9 mouse cellular contexts compared by ENCODE assay signal in the genomic region with DNA sequence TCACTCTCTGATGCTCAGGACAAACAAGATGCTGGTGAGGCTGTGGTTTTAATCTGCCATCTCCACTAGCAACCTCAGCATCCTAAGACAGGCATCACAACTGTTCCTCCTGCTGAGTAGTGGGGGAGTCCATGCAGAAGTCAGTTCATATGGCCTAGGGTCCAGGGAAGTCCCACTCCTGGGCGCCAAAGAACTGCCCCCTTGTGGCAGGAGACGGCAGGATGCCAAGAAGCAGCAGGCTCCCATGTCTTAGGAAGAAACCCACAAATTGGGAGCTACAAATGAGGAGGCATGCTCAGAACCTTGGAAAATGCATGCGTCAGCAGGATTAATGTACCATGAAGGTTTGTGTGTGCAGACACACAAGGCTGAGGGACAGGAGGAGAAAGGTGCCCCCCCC. TPM values are rescaled to one million over a fixed set of nuclear protein-coding genes. Genes with fewer than 3 reads are reported as not detected.
DNase-seq lines count a peak whose midpoint lies in the region; TF ChIP-seq lines count a peak whose summit lies in the region.
"Had no signal": no experiment of that assay in that cellular context is flagged by ENCODE, and none has a peak within 500 bp of the region (broad histone marks: within the 10 kb centered on the region; RNA-seq: fewer than 3 reads in every experiment).

No protein-coding gene starts in this region.

- no peak overlapping the region for H3K4me3 ChIP-seq in liver, adult 2 months (ENCODE audit: insufficient read depth, low read depth, low read length)
- H3K4me3 ChIP-seq: megakaryocyte, embryonic 14.5 days had no signal

- no peaks in the 10 kb centered on the region for H3K36me3 ChIP-seq in liver, adult 2 months (ENCODE audit: control insufficient read depth, insufficient read depth, low read length)

- no peak overlapping the region for H3K9ac ChIP-seq in liver, adult 2 months (ENCODE audit: low read depth, low read length)

- H3K27ac ChIP-seq in liver, adult 2 months (replicated peaks; ENCODE audit: insufficient read depth, low read depth, low read length): no peak overlapping the region

- H3K27me3 ChIP-seq in liver, adult 2 months (ENCODE audit: control insufficient read depth, insufficient read depth, low read length): no peaks in the 10 kb centered on the region

- WGBS in liver, adult 2 months: 51% methylated on average over 3 of the region's 3 CpGs

- H3K4me1 ChIP-seq in liver, adult 2 months (ENCODE audit: control insufficient read depth, insufficient read depth, low read length): no peaks in the 10 kb centered on the region
- H3K4me1 ChIP-seq: megakaryocyte, embryonic 14.5 days had no signal

- H3K79me2 ChIP-seq in liver, adult 2 months (ENCODE audit: control insufficient read depth, insufficient read depth, low read length): no peaks in the 10 kb centered on the region

- peak; percentile 37 for TF ChIP-seq CTCF in liver, adult 2 months (IDR thresholded peaks at IDR 0.05; ENCODE audit: low read depth, low read length)

- DNase-seq in liver, adult 2 months (ENCODE audit: extremely low read depth, low read depth, low spot score): no peak
- no peak for DNase-seq in liver
- DNase-seq in ZHBTc4 (ENCODE audit: low read depth, low spot score): peak; percentile 61
- DNase-seq in induced T-regulatory cell, adult 2 months (ENCODE audit: low read depth): peak; percentile 16
- peak; percentile 51 for DNase-seq in retina, embryonic 14.5 days (ENCODE audit: low spot score)
- no peak for DNase-seq in layer of hippocampus, postnatal 36 days
- no peak for DNase-seq in left cerebral cortex, adult 11 months (ENCODE audit: low spot score)

- TF ChIP-seq POLR2A in liver, adult 2 months (IDR thresholded peaks at IDR 0.05; ENCODE audit: extremely low read depth, insufficient read depth, low read length): no peak

RNA-seq across cellular contexts. Expression of a gene that starts 8.8 kb away (rescaled TPM):
- total RNA-seq in liver, adult 2 months (2014; rRNA removed): not detected in 2 replicates
- polyA plus RNA-seq in liver, adult 2 months (2012; rRNA removed): not detected in 2 replicates
- not detected for total RNA-seq in layer of hippocampus, postnatal 36 days (2021)
- total RNA-seq: heart, postnatal 10 days had no signal

RNA-seq across cellular contexts. Expression of a gene that starts 59.9 kb away (rescaled TPM):
- total RNA-seq in liver, adult 2 months (2014; rRNA removed): 0.13 and 0.37 TPM in 2 replicates
- polyA plus RNA-seq in liver, adult 2 months (2012; rRNA removed): 0.46 TPM in 2 replicates
- 1 to 10 TPM; 3.1 to 3.6 TPM for total RNA-seq in layer of hippocampus, postnatal 36 days (2021)

Comparison
In these comparisons a context has a peak if more than half of its experiments do, and no peak if none do; other contexts are left out.
1. DNase-seq: peak in ZHBTc4 (single experiment), induced T-regulatory cell, adult 2 months (single experiment) and retina, embryonic 14.5 days (single experiment); none in liver, adult 2 months (single experiment), liver (single experiment), layer of hippocampus, postnatal 36 days (0 of 2) and left cerebral cortex, adult 11 months (single experiment).